Mouse (Mus musculus) midbrain, embryonic 16.5 days (tissue): ENCODE measurements around the gene Las1l. TPM values are rescaled to one million over a fixed set of nuclear protein-coding genes. Genes with fewer than 3 reads are reported as not detected.
"Not testable (repeated sequence)": the region's sequence is repeated elsewhere in the genome, so short reads cannot be mapped to it uniquely, and the experiment has no call there.

Source experiments
- ATAC-seq: fragments of 200-750 bp; cut with Nextera tagmentation; 2 replicates; pipeline ENCODE4 v1.8.0; 2017; ENCODE audit warnings: moderate TSS enrichment
- H3K27ac ChIP-seq: fragments of 300-500 bp; sonication (generic); 2 replicates; pipeline ENCODE4 v1.5.1; 2014; ENCODE audit warnings: mild to moderate bottlenecking, low read length, mixed read lengths
- H3K27me3 ChIP-seq: fragments of 300-500 bp; sonication (generic); 2 replicates; pipeline ENCODE4 v1.6.1; 2014; ENCODE audit warnings: low read depth, low read length, mixed read lengths; ENCODE audit not compliant: control insufficient read depth, insufficient read depth
- H3K36me3 ChIP-seq: fragments of 300-500 bp; sonication (generic); 2 replicates; pipeline ENCODE4 v1.6.1; 2014; ENCODE audit warnings: mild to moderate bottlenecking, low read length, moderate library complexity, mixed read lengths; ENCODE audit not compliant: control insufficient read depth, insufficient read depth
- H3K4me1 ChIP-seq: fragments of 300-500 bp; sonication (generic); 2 replicates; pipeline ENCODE4 v1.6.1; 2014; ENCODE audit warnings: mild to moderate bottlenecking, low read length, mixed read lengths; ENCODE audit not compliant: control insufficient read depth, insufficient read depth
- H3K4me2 ChIP-seq: fragments of 300-500 bp; sonication (generic); 2 replicates; pipeline ENCODE4 v1.6.1; 2014; ENCODE audit warnings: mild to moderate bottlenecking, low read length, mixed read lengths
- H3K4me3 ChIP-seq: fragments of 300-500 bp; sonication (generic); 2 replicates; pipeline ENCODE4 v1.5.1; 2014; ENCODE audit warnings: low read depth, mild to moderate bottlenecking, low read length, moderate library complexity, mixed read lengths
- H3K9ac ChIP-seq: fragments of 300-500 bp; sonication (generic); 2 replicates; pipeline ENCODE4 v1.6.1; 2014; ENCODE audit warnings: low read depth, low read length, mixed read lengths
- H3K9me3 ChIP-seq: fragments of 300-500 bp; sonication (generic); replicated peaks from 2 replicates; pipeline ENCODE4 v1.6.1; 2014; ENCODE audit warnings: mild to moderate bottlenecking, low read length, mixed read lengths; ENCODE audit not compliant: control insufficient read depth, poor library complexity, severe bottlenecking
- WGBS: fragments of 180-500 bp; shearing (Covaris S2); extraction: QIAGEN DNeasy Blood & Tissue Kit; methylation state at CpG from one replicate; pipeline ENCODE4 v1.1.7; 2014; 5-methylcytosine and 5-hydroxymethylcytosine counted together
- polyA plus RNA-seq: library from polyadenylated mRNA; unstranded; fragments of >200 nt; fragmentation: Nextera tagmentation; extraction: Ambion mirVana; gene quantifications from 2 replicates; pipeline ENCODE4 v1.2.1, GENCODE M21; 2015

The Las1l gene
- polyA plus RNA-seq, 1 experiment from 2014 or later = 131 TPM

DNA sequence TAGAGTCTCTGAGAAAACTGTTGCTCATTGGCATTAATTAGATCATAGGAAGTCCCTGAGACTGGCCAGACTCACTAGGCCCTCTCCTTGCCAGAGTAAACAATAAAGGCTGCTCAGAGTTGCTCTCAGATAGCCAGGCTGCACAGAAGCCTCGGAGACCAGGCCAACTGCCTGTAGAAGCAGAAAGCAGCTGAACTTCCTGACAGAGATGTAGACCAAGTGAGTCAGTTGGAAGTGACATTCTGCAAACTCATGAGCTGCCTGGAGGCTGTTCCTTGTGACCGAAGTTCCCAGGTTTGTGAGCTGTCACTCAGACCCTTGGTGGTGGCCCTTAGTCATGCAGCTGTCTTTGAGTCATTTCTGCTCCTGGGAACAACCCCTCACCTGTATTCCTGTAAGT lies 6.6 kb upstream of the Las1l start:
- no peaks in the 10 kb centered on the region for H3K4me1 ChIP-seq
- WGBS = 82% methylated on average over 2 of the region's 2 CpGs
- H3K27ac ChIP-seq = no peak overlapping the region
- no peaks in the 10 kb centered on the region for H3K27me3 ChIP-seq
- no peak overlapping the region for H3K4me3 ChIP-seq
- ATAC-seq = no peak
- no peak overlapping the region for H3K9ac ChIP-seq
- H3K36me3 ChIP-seq = no peaks in the 10 kb centered on the region
- H3K4me2 ChIP-seq = no peak overlapping the region
- no peaks in the 10 kb centered on the region for H3K9me3 ChIP-seq

DNA sequence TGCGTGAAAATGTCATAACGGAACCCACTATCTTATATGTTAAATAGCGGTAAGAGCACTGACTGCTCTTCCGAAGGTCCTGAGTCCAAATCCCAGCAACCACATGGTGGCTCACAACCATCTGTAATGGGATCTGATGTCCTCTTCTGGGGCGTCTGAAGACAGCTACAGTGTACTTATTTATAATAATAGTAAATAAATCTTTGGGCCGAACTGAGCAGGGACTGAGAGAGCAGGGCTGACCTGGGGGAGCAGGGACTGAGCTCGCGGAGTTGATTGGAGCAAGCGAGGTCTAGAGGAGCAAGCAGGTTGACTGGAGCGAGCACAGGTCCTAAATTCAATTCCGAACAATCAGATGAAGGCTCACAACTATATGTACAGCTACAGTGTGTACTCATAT lies 699 bp upstream of the Las1l start:
- H3K36me3 ChIP-seq, H3K27me3 ChIP-seq, H3K9ac ChIP-seq, H3K9me3 ChIP-seq, H3K4me1 ChIP-seq: not testable (repeated sequence)
- Histone ChIP-seq H3K4me2 (peak overlapping the region; percentile 52), H3K27ac (peak overlapping the region; percentile 58), H3K4me3 (peak overlapping the region; percentile 32)
- ATAC-seq = peak; percentile 46
- 39% methylated on average over 11 of the region's 11 CpGs for whole genome bisulfite sequencing

DNA sequence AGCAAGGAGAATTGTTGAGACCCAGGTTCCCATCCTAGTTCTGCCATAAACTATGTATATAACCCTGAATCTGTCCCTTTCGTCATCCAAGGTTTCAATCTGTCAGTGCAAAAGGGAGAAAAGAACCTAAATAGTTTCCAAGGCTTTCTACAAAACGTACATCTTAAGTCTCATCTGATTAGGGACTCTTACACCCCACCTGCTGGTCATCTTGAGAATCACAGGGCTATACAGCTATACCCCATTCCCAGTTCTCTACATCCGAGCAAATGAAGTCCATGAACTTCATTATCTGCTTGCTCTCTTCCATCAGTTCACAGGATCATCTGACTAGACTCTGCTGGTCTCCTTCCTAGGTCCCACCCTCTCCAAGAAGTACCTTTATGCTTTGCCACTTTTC lies 6.0 kb downstream of the Las1l start:
- no peaks in the 10 kb centered on the region; the same call in 1 of the 2 replicates for H3K36me3 ChIP-seq
- no peaks in the 10 kb centered on the region for H3K9me3 ChIP-seq
- H3K4me1 ChIP-seq = peaks cover 5% of the 10 kb centered on the region
- peak; percentile 42; the same call in 1 of the 2 replicates for ATAC-seq
- no peak overlapping the region for H3K27ac ChIP-seq
- no peaks in the 10 kb centered on the region for H3K27me3 ChIP-seq
- H3K4me3 ChIP-seq = no peak overlapping the region
- 60% methylated on average over 3 of the region's 3 CpGs for WGBS
- no peak overlapping the region for H3K9ac ChIP-seq
- no peak overlapping the region for H3K4me2 ChIP-seq

DNA sequence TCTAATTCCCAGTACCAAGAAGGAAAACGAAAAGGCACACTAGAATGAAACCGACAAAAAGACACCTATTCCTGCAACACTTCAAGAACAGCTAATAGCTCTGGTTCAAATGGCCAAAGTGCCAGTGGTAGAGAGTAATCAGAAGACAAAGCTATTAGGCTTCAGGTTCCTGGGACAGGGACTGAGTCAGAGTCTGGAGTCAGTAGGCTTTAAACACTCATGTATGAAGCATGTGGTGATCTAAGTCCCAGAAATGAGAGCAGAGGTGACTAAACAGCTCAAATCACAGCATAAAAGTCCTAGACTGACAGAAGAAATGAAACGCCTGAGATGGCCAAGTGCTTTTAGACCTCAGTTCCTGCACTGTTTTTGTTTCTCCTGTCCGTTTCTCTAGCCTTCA lies 8.6 kb downstream of the Las1l start:
- no peak for ATAC-seq
- H3K9me3 ChIP-seq = no peaks in the 10 kb centered on the region

DNA sequence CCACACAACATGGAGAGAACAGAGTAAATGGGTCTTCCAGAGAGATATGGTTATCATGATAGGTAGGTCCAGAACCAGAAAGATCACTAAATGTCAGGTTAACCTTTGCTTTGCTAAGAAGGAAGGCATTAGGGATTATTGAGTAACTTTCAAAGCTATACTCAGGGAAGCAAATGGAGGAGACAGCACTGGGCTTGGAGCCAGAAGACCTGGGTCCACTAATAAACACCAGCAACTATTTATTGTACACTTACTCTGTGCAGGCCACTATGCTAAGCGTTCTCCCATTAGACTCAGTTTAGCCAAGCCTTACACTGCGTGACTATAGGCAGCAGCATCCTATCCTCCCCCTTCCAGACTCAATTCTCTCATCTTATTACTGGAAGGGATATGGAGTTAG lies 11.3 kb downstream of the Las1l start:
- H3K4me1 ChIP-seq = no peaks in the 10 kb centered on the region
- no peak overlapping the region for H3K27ac ChIP-seq
- H3K27me3 ChIP-seq = no peaks in the 10 kb centered on the region
- H3K9me3 ChIP-seq = no peaks in the 10 kb centered on the region
- ATAC-seq = no peak
- no peak overlapping the region for H3K9ac ChIP-seq
- no peaks in the 10 kb centered on the region; the same call in 1 of the 2 replicates for H3K36me3 ChIP-seq
- no peak overlapping the region for H3K4me2 ChIP-seq
- 88% methylated on average over 2 of the region's 2 CpGs for WGBS
- no peak overlapping the region for H3K4me3 ChIP-seq

More for the DNA sequence above, 8.6 kb downstream of the Las1l start:
- no peak overlapping the region for H3K4me3 ChIP-seq
- no peaks in the 10 kb centered on the region; the same call in 1 of the 2 replicates for H3K36me3 ChIP-seq
- H3K27me3 ChIP-seq = no peaks in the 10 kb centered on the region
- 94% methylated on average over 4 of the region's 4 CpGs for WGBS
- H3K4me1 ChIP-seq = no peaks in the 10 kb centered on the region
- no peak overlapping the region for H3K9ac ChIP-seq
- H3K4me2 ChIP-seq = no peak overlapping the region
- H3K27ac ChIP-seq = no peak overlapping the region

DNA sequence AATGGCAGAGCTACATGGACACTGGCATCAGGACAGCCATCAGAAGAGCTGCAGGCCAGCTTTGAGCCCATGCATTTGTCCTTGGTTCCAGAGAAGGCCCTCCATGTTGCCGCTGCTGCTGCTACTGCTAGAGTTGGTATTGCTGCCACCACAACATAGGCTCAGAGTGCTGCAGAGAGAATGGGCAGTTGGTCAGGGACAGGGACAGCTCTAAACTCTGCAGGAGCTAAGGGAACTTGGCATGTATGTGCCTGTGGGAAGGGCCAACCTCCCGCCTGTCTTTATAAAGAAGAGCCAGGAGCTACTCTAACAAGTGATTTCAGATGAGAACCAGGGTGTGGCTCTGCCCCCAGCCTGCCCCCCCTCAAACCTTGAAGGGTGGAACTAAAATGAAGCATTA lies 21.3 kb downstream of the Las1l start:
- H3K4me3 ChIP-seq = no peak overlapping the region
- no peak for ATAC-seq
- no peaks in the 10 kb centered on the region for H3K27me3 ChIP-seq
- no peak overlapping the region for H3K9ac ChIP-seq
- no peaks in the 10 kb centered on the region for H3K9me3 ChIP-seq
- no peaks in the 10 kb centered on the region; the same call in 1 of the 2 replicates for H3K36me3 ChIP-seq
- H3K4me1 ChIP-seq = no peaks in the 10 kb centered on the region
- no peak overlapping the region for H3K4me2 ChIP-seq
- no peak overlapping the region for H3K27ac ChIP-seq
- 100% methylated on average over 2 of the region's 2 CpGs for WGBS

DNA sequence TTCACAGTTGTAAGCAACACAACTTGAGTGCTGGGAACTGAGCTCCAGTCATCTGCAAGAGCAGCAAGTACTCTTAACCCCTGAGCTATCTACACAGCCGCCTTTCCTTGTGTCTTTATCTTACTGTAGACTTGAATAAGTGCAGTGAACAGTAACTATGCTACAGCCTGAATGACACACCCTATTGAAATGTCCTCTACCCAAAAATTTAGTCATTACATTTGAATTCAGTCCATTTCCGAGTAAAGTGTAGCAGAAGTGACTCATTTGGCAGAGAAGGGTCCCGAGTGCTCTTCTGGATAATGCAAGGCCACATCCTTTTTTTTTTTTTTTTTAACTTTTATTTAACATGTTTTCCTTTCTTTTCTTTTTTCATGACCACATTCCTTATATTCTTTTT lies 54.0 kb downstream of the Las1l start:
- Histone ChIP-seq H3K36me3 (no peaks in the 10 kb centered on the region), H3K27me3 (no peaks in the 10 kb centered on the region), H3K4me1 (no peaks in the 10 kb centered on the region), H3K9me3 (no peaks in the 10 kb centered on the region), H3K9ac (no peak overlapping the region), H3K4me2 (no peak overlapping the region), H3K27ac (no peak overlapping the region), H3K4me3 (no peak overlapping the region)
- WGBS = 93% methylated on average over 3 of the region's 3 CpGs
- ATAC-seq = no peak

Other genes starting within 250 kb of the Las1l start
- gene Zc3h12b, start 245.3 kb downstream of the Las1l start, polyA plus RNA-seq = 3.0 and 3.4 TPM in 2 replicates
- gene Msn, start 139.1 kb upstream of the Las1l start, polyA plus RNA-seq = 27.2 and 28.4 TPM in 2 replicates